Mouse (Mus musculus): ENCODE results near the gene Stk16. TPM values are rescaled to one million over a fixed set of nuclear protein-coding genes. Genes with fewer than 3 reads are reported as not detected.

The Stk16 gene
- total RNA-seq, 2 experiments from 2014 or later: 85.6 to 86.0 TPM

GRCm38 (mm10) chr1:75255516-75256046 lies 44.9 kb downstream of the Stk16 start:
- Histone ChIP-seq H3K4me3 (no peak overlapping the region), H3K27ac (no peak overlapping the region)
- intact Hi-C loops (cut with DNase I): loop anchor here (2.0 kb wide), 1 partner anchor 35 kb away; no protein-coding TSS in a partner anchor
- no peak for TF ChIP-seq CTCF (IDR thresholded peaks at IDR 0.05)
- no peak for DNase-seq (ENCODE audit: extremely low spot score in 1 of 2, low spot score in 2 of 2)

- H3K27ac ChIP-seq: no peak overlapping the region
- no peak for TF ChIP-seq CTCF (IDR thresholded peaks at IDR 0.05)
- DNase-seq (ENCODE audit: extremely low spot score in 1 of 2, low spot score in 2 of 2): no peak
- intact Hi-C loops (cut with DNase I): no loop called here
- H3K4me3 ChIP-seq: no peak overlapping the region
Measured at GRCm38 (mm10) chr1:75261278-75261677, 50.6 kb downstream of the Stk16 start.

DNA sequence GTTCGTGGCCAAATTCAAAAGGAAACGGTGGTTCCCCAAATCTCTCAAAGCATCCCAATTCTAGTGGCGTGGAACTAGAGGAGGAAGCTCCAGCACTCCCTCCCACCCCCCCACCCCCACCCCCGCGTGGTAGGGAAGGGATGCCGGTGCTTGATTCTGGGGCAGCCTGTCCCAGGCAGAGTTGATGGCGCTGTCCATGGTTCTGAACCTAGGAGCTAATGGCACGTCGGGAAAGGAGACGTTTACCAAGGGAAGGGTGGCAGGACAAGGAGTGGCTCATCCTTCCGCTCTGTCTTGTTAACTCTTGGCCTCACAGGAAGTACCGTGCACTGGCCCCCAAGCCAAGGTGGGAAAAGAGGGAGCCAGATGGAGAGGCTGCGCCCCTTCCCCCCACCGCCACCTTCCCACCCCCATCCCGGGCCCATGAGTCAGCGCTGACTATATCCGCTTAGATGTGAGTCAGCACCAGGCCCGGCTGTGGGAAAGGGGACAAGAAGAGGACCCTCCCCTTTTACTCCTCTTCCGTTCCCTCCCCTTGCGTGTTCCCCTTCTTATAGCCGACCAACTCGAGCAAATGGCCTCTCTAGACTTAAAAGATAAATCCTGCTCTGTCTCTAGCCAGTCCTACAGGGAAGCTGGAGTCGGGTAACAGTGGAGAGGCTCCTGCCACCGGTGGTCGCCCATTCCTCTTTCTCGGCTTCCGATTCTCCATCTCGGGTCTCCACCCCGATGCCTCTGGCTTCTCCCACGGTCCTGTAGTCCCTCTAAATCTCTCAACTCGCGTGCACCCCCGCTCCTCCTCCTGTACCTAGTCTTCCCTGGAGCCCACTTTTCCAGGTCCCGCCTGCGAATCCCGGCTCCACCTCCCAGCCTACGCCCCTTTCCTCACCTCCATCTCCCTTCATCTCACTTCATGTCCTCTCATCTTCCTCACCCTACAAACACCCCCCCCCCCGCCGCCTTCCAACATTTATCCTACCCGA lies 52.6 kb downstream of the Stk16 start:
- H3K27ac ChIP-seq: peak overlapping the region; percentile 95
- H3K4me3 ChIP-seq: peak overlapping the region; percentile 63
- no peak for TF ChIP-seq CTCF (IDR thresholded peaks at IDR 0.05)
- DNase-seq (ENCODE audit: extremely low spot score in 1 of 2, low spot score in 2 of 2): peak; percentile 68 to 72
- intact Hi-C loops (cut with DNase I): loop anchor here (2.0 kb wide), 2 partner anchors 28 to 44 kb away; partner anchors contain the start of gene Tuba4a

- peak; percentile 78 to 84 for DNase-seq (ENCODE audit: extremely low spot score in 1 of 2, low spot score in 2 of 2)
- intact Hi-C loops (cut with DNase I): no loop called here
- Histone ChIP-seq H3K4me3 (peak within 1 kb of the TSS; percentile 63), H3K27ac (peak within 1 kb of the TSS; percentile 95)
- peak; percentile 33 for TF ChIP-seq CTCF (IDR thresholded peaks at IDR 0.05)
Measured at GRCm38 (mm10) chr1:75264091-75264880, 53.6 kb downstream of the Stk16 start, which contains the start of gene Ptprn. Ptprn (minus strand) TSS chr1:75264502.

Small RNAs within 50 kb of the gene (microRNA-seq; reads per million reads assigned to microRNA genes)
- 0 reads per million in 2 experiments for gene Gm27943

Other genes with a start within 250 kb of the Stk16 start
- gene Nhej1, start 85.6 kb upstream of the Stk16 start, total RNA-seq (2021): 1 to 10 TPM; 2.4 to 3.3 TPM
- gene Slc23a3, start 76.9 kb upstream of the Stk16 start, total RNA-seq (2021): 1 to 10 TPM; 2.7 to 3.3 TPM
- 10 to 100 TPM; 32.5 to 36.0 TPM for gene Cnppd1, start 68.1 kb upstream of the Stk16 start, total RNA-seq (2021)
- 100 to 1,000 TPM; 199 to 200 TPM for gene Retreg2, start 68.1 kb upstream of the Stk16 start, total RNA-seq (2021)
- gene Zfand2b, start 42.2 kb upstream of the Stk16 start, total RNA-seq (2021): 10 to 100 TPM; 27.6 to 28.9 TPM
- gene Abcb6, start 30.4 kb upstream of the Stk16 start, total RNA-seq (2021): 10 to 100 TPM; 24.9 to 25.4 TPM
- gene Ankzf1, start 18.7 kb upstream of the Stk16 start, total RNA-seq (2021): 10 to 100 TPM; 25.7 to 30.7 TPM
- 100 to 1,000 TPM; 131 to 132 TPM for gene Atg9a, start 18.6 kb upstream of the Stk16 start, total RNA-seq (2021)
- 10 to 100 TPM; 12.7 to 15.6 TPM for gene Glb1l, start within 50 bp of the Stk16 start, total RNA-seq (2021)
- gene Tuba4a, start 9.0 kb downstream of the Stk16 start, total RNA-seq (2021): 100 to 1,000 TPM; 594 to 616 TPM
- gene A630095N17Rik, start 21.3 kb downstream of the Stk16 start, total RNA-seq (2021): not detected
- gene Dnajb2, start 25.6 kb downstream of the Stk16 start, total RNA-seq (2021): 100 to 1,000 TPM in 1 of 2 experiments, 10 to 100 TPM in 1; 93.6 to 102 TPM
- 100 to 1,000 TPM; 507 to 550 TPM for gene Ptprn, start 53.7 kb downstream of the Stk16 start, total RNA-seq (2021)
- gene Resp18, start 67.6 kb downstream of the Stk16 start, total RNA-seq (2021): 100 to 1,000 TPM; 144 to 184 TPM
- gene Dnpep, start 107.2 kb downstream of the Stk16 start, total RNA-seq (2021): 10 to 100 TPM; 49.4 to 53.0 TPM
- 1 to 10 TPM in 1 of 2 experiments, under 1 TPM in 1; 0.77 to 1.7 TPM for gene Des, start 149.5 kb downstream of the Stk16 start, total RNA-seq (2021)
- 100 to 1,000 TPM; 199 to 215 TPM for gene Speg, start 164.5 kb downstream of the Stk16 start, total RNA-seq (2021)
- 10 to 100 TPM; 65.0 to 69.4 TPM for gene Gmppa, start 225.1 kb downstream of the Stk16 start, total RNA-seq (2021)
- gene Asic4, start 239.6 kb downstream of the Stk16 start, total RNA-seq (2021): 10 to 100 TPM in 1 of 2 experiments, 1 to 10 TPM in 1; 8.7 to 13.2 TPM

Data from left cerebral cortex, adult 2 months (tissue).